ENCODE assay signal across 23 mouse cellular contexts in genomic region chr4:44612392-44612791, GRCm38 (mm10).
DNase-seq lines count a peak whose midpoint lies in the region; ATAC-seq and TF ChIP-seq lines count a peak whose summit lies in the region.
"Had no signal": no experiment of that assay in that cellular context is flagged by ENCODE, and none has a peak within 500 bp of the region (broad histone marks: within the 10 kb centered on the region; RNA-seq: fewer than 3 reads in every experiment).

No protein-coding gene starts in this region.

- peak; percentile 68 for DNase-seq in midbrain, embryonic 11.5 days (ENCODE audit: low spot score, missing footprints)
- DNase-seq in midbrain, embryonic 14.5 days: no peak
- DNase-seq in A20 (ENCODE audit: low read depth, low spot score): peak; percentile 31
- DNase-seq in CH12.LX (ENCODE audit: extremely low read depth): peak; percentile 47
- peak; percentile 26 for DNase-seq in splenic B cell, adult 2 months (ENCODE audit: low read depth, low spot score)
- no peak for DNase-seq in thymus, postnatal 0 days (ENCODE audit: low spot score)
- no peak for DNase-seq in kidney, adult 9 months
- no peak for DNase-seq in adrenal gland, postnatal 10 days
- DNase-seq: adrenal gland, adult 2 months; adrenal gland, adult 8-10 months; adrenal gland, postnatal 14 days; adrenal gland, postnatal 25 days; adrenal gland, postnatal 36 days; B cell, adult 2 months; cerebellum, adult 11 months; cerebellum, adult 11-12 months; cerebellum, adult 18-20 months; cerebellum, adult 2 months; cerebellum, adult 8-10 months had no signal

- ATAC-seq in midbrain, embryonic 11.5 days (ENCODE audit: low FRiP score): no peak
- ATAC-seq in midbrain, embryonic 14.5 days (ENCODE audit: low FRiP score, low TSS enrichment): no peak
- ATAC-seq: activated CD4-positive, CD25-positive, alpha-beta regulatory T cell, adult 4 months; CD4-positive, CD25-positive, alpha-beta regulatory T cell, adult 4 months; Patski had no signal

- dilution Hi-C loops in CH12.LX (cut with MboI; ENCODE audit: extremely low pct_ligation_motif_present, extremely low pct_unique_long_range_greater_than_20kb, low sequenced_read_pairs): no loop called here

- H3K27ac ChIP-seq in midbrain, embryonic 11.5 days (ENCODE audit: low read depth, low read length): no peak overlapping the region
- no peak overlapping the region for H3K27ac ChIP-seq in midbrain, embryonic 14.5 days (replicated peaks; ENCODE audit: low read depth, low read length)
- H3K27ac ChIP-seq in CH12.LX (ENCODE audit: insufficient read depth, low read depth): peak overlapping the region; percentile 60

- no peaks in the 10 kb centered on the region for H3K79me2 ChIP-seq in CH12.LX (replicated peaks; ENCODE audit: control insufficient read depth, extremely low read depth, insufficient read depth, poor library complexity, severe bottlenecking)

- no peaks in the 10 kb centered on the region for H3K9me3 ChIP-seq in midbrain, embryonic 11.5 days (ENCODE audit: control insufficient read depth, low read length)
- H3K9me3 ChIP-seq in midbrain, embryonic 14.5 days (ENCODE audit: control insufficient read depth, low read length): no peaks in the 10 kb centered on the region
- H3K9me3 ChIP-seq in CH12.LX (replicated peaks; ENCODE audit: low read length): no peaks in the 10 kb centered on the region
- H3K9me3 ChIP-seq: G1E had no signal

- TF ChIP-seq RAD21 in CH12.LX (IDR thresholded peaks at IDR 0.05; ENCODE audit: low read depth, low read length): no peak

- H3K36me3 ChIP-seq in midbrain, embryonic 11.5 days (ENCODE audit: control insufficient read depth, insufficient read depth, low read length): no peaks in the 10 kb centered on the region
- no peaks in the 10 kb centered on the region for H3K36me3 ChIP-seq in midbrain, embryonic 14.5 days (ENCODE audit: control insufficient read depth, insufficient read depth, low read length)
- H3K36me3 ChIP-seq in CH12.LX (replicated peaks in 1 of 2; ENCODE audit: control insufficient read depth in 1 of 2, insufficient read depth in 1 of 2, low read length in 1 of 2): peaks cover 29 to 76% of the 10 kb centered on the region in 2 experiments
- peaks cover 33% of the 10 kb centered on the region for H3K36me3 ChIP-seq in splenic B cell, adult 2 months (ENCODE audit: control insufficient read depth, insufficient read depth, low read length, poor library complexity, severe bottlenecking)
- H3K36me3 ChIP-seq: G1E had no signal

- no peaks in the 10 kb centered on the region for H3K27me3 ChIP-seq in midbrain, embryonic 11.5 days (ENCODE audit: control insufficient read depth, insufficient read depth, low read length)
- H3K27me3 ChIP-seq in midbrain, embryonic 14.5 days (ENCODE audit: control insufficient read depth, insufficient read depth, low read length): no peaks in the 10 kb centered on the region
- no peaks in the 10 kb centered on the region for H3K27me3 ChIP-seq in CH12.LX (replicated peaks)
- H3K27me3 ChIP-seq in splenic B cell, adult 2 months (ENCODE audit: control insufficient read depth, insufficient read depth, low read length, poor library complexity, severe bottlenecking): no peaks in the 10 kb centered on the region

- WGBS in midbrain, embryonic 11.5 days: 91% methylated on average over 3 of the region's 3 CpGs
- WGBS in midbrain, embryonic 14.5 days: 89% methylated on average over 3 of the region's 3 CpGs

- no peak for TF ChIP-seq CTCF in CH12.LX (conservative IDR thresholded peaks at IDR 0.05 in 1 of 2, IDR thresholded peaks at IDR 0.05 in 1 of 2; ENCODE audit: low read depth in 2 of 2, low read length in 2 of 2)

- peak; percentile 78 for TF ChIP-seq EP300 in CH12.LX (IDR thresholded peaks at IDR 0.05; ENCODE audit: low read length)

- H3K9ac ChIP-seq in midbrain, embryonic 11.5 days (ENCODE audit: low read length): no peak overlapping the region
- H3K9ac ChIP-seq in midbrain, embryonic 14.5 days (replicated peaks; ENCODE audit: low read length): no peak overlapping the region
- H3K9ac ChIP-seq in CH12.LX (ENCODE audit: insufficient read depth, low read depth): no peak overlapping the region

- H3K4me1 ChIP-seq in midbrain, embryonic 11.5 days (ENCODE audit: control insufficient read depth, insufficient read depth, low read length): no peaks in the 10 kb centered on the region
- no peaks in the 10 kb centered on the region for H3K4me1 ChIP-seq in midbrain, embryonic 14.5 days (ENCODE audit: control insufficient read depth, insufficient read depth, low read length)
- H3K4me1 ChIP-seq in CH12.LX (ENCODE audit: control insufficient read depth in 1 of 2, insufficient read depth in 2 of 2): peaks cover 48 to 98% of the 10 kb centered on the region in 2 experiments

- H3K4me3 ChIP-seq in midbrain, embryonic 11.5 days (ENCODE audit: low read depth, low read length): no peak overlapping the region
- H3K4me3 ChIP-seq in midbrain, embryonic 14.5 days (replicated peaks; ENCODE audit: low read depth, low read length): no peak overlapping the region
- H3K4me3 ChIP-seq in CH12.LX (replicated peaks in 1 of 3; ENCODE audit: low read depth in 2 of 3, low read length in 2 of 3, poor library complexity in 1 of 3): peak overlapping the region in 1 of 3 experiments; percentile 25

- no peak overlapping the region for H3K4me2 ChIP-seq in midbrain, embryonic 11.5 days
- H3K4me2 ChIP-seq in midbrain, embryonic 14.5 days (ENCODE audit: low read length): no peak overlapping the region
- peak overlapping the region; percentile 19; the same call in 1 of the 2 replicates for H3K4me2 ChIP-seq in CH12.LX (ENCODE audit: insufficient read depth, low read depth, poor library complexity, severe bottlenecking)

- no peak for TF ChIP-seq POLR2A in CH12.LX (IDR thresholded peaks at IDR 0.05; ENCODE audit: low read depth, low read length)

- in situ Hi-C loops in CH12.LX (cut with MboI; ENCODE audit: low pct_ligation_motif_present, low pct_unique_long_range_greater_than_20kb, low sequenced_read_pairs): no loop called here

TF ChIP-seq in CH12.LX, 34 proteins besides CTCF, POLR2A, EP300 and RAD21:
- TF ChIP-seq JUN (IDR thresholded peaks at IDR 0.05; ENCODE audit: insufficient read depth, low read depth, low read length): no peak
- no peak for TF ChIP-seq MAFK (IDR thresholded peaks at IDR 0.05; ENCODE audit: insufficient replicate concordance, low read length)
- TF ChIP-seq MYC (IDR thresholded peaks at IDR 0.05; ENCODE audit: low read depth, low read length): peak; percentile 61; the same call in 1 of the 2 replicates
- no peak for TF ChIP-seq KAT2A (IDR thresholded peaks at IDR 0.05; ENCODE audit: insufficient replicate concordance, low read length)
- no peak for TF ChIP-seq ZKSCAN1 (IDR thresholded peaks at IDR 0.05; ENCODE audit: borderline replicate concordance, low read depth, low read length)
- no peak for TF ChIP-seq TCF12 (IDR thresholded peaks at IDR 0.05; ENCODE audit: low read depth, low read length)
- TF ChIP-seq NELFE (IDR thresholded peaks at IDR 0.05; ENCODE audit: low read depth, low read length): no peak
- TF ChIP-seq MAX (IDR thresholded peaks at IDR 0.05; ENCODE audit: low read length): no peak
- TF ChIP-seq ETS1 (conservative IDR thresholded peaks at IDR 0.05; ENCODE audit: low read depth, low read length): no peak
- no peak for TF ChIP-seq NRF1 (IDR thresholded peaks at IDR 0.05; ENCODE audit: low read depth, low read length)
- no peak for TF ChIP-seq JUND (conservative IDR thresholded peaks at IDR 0.05; ENCODE audit: low read depth, low read length)
- TF ChIP-seq CHD1 (IDR thresholded peaks at IDR 0.05; ENCODE audit: low read depth, low read length): no peak
- TF ChIP-seq RCOR1 (conservative IDR thresholded peaks at IDR 0.05; ENCODE audit: low read depth, low read length): no peak
- no peak for TF ChIP-seq TBP (conservative IDR thresholded peaks at IDR 0.05; ENCODE audit: low read depth, low read length)
- TF ChIP-seq BHLHE40 (IDR thresholded peaks at IDR 0.05; ENCODE audit: low read depth, low read length): 0 out of 2 replicates have a peak, but pooled peaks have one; percentile 17
- TF ChIP-seq IRF4 (IDR thresholded peaks at IDR 0.05; ENCODE audit: low read depth, low read length): peak; percentile 70; the same call in 1 of the 2 replicates
- TF ChIP-seq SIN3A (IDR thresholded peaks at IDR 0.05; ENCODE audit: low read length): 0 out of 2 replicates have a peak, but pooled peaks have one; percentile 43
- peak; percentile 22; the same call in 1 of the 2 replicates for TF ChIP-seq ELF1 (IDR thresholded peaks at IDR 0.05; ENCODE audit: low read depth, low read length)
- TF ChIP-seq ZNF384 (IDR thresholded peaks at IDR 0.05; ENCODE audit: low read depth, low read length): no peak
- TF ChIP-seq PAX5 (IDR thresholded peaks at IDR 0.05; ENCODE audit: low read length): no peak
- no peak for TF ChIP-seq HCFC1 (IDR thresholded peaks at IDR 0.05; ENCODE audit: low read depth, low read length)
- no peak for TF ChIP-seq USF1 (IDR thresholded peaks at IDR 0.05; ENCODE audit: low read depth, low read length)
- TF ChIP-seq SMC3 (IDR thresholded peaks at IDR 0.05; ENCODE audit: low read depth, low read length): no peak
- no peak for TF ChIP-seq GABPA (IDR thresholded peaks at IDR 0.05; ENCODE audit: insufficient replicate concordance, low read depth, low read length)
- no peak for TF ChIP-seq USF2 (conservative IDR thresholded peaks at IDR 0.05; ENCODE audit: low read depth, low read length)
- no peak for TF ChIP-seq E2F4 (IDR thresholded peaks at IDR 0.05; ENCODE audit: insufficient replicate concordance, low read depth, low read length)
- no peak for TF ChIP-seq MEF2A (IDR thresholded peaks at IDR 0.05; ENCODE audit: borderline replicate concordance, low read depth, low read length)
- no peak for TF ChIP-seq MAZ (IDR thresholded peaks at IDR 0.05; ENCODE audit: low read depth, low read length)

Comparison
In these comparisons a context has a peak if more than half of its experiments do, and no peak if none do; other contexts are left out.
1. DNase-seq: peak in midbrain, embryonic 11.5 days (single experiment), A20 (single experiment), CH12.LX (single experiment) and splenic B cell, adult 2 months (single experiment); none in midbrain, embryonic 14.5 days (single experiment), thymus, postnatal 0 days (single experiment), kidney, adult 9 months (single experiment) and adrenal gland, postnatal 10 days (single experiment).